Mouse (Mus musculus): Measurements from ENCODE around the gene Mark2.

GRCm38 (mm10) chr19:7352809-7353495, 11.3 kb upstream of the Mark2 start:
- TF ChIP-seq CTCF (IDR thresholded peaks at IDR 0.05; ENCODE audit: low read depth) = no peak
- TF ChIP-seq EP300 (optimal IDR thresholded peaks at IDR 0.05) = no peak

All from stomach, postnatal 0 days (tissue).